15 mouse cellular contexts compared by ENCODE assay signal in genomic region chr15:25468478-25468877, GRCm38 (mm10).
"Had no signal": no experiment of that assay in that cellular context is flagged by ENCODE, and none has a peak within 500 bp of the region (broad histone marks: within the 10 kb centered on the region; RNA-seq: fewer than 3 reads in every experiment).

No protein-coding gene starts in this region.

- H3K9ac ChIP-seq: limb, embryonic 12.5 days; liver, embryonic 15.5 days had no signal

- H3K4me3 ChIP-seq: limb, embryonic 12.5 days; liver, embryonic 15.5 days; midbrain, embryonic 10.5 days had no signal

- ATAC-seq: intestine, postnatal 0 days; lung, postnatal 0 days; midbrain, embryonic 16.5 days had no signal

- H3K27ac ChIP-seq: limb, embryonic 12.5 days; liver, embryonic 15.5 days; midbrain, embryonic 10.5 days; stomach, postnatal 0 days had no signal

- H3K4me2 ChIP-seq: limb, embryonic 12.5 days; liver, embryonic 11.5 days; liver, embryonic 15.5 days had no signal

- DNase-seq: kidney, adult 8-10 months; kidney, postnatal 25 days; layer of hippocampus, adult 9-11 months; layer of hippocampus, postnatal 36 days; lung, adult 2 months; lung, postnatal 36 days; right cerebral cortex, postnatal 25 days had no signal

- H3K36me3 ChIP-seq: limb, embryonic 12.5 days; liver, embryonic 15.5 days; midbrain, embryonic 10.5 days had no signal

- H3K4me1 ChIP-seq: midbrain, embryonic 10.5 days had no signal

- H3K9me3 ChIP-seq: limb, embryonic 12.5 days; liver, embryonic 15.5 days; midbrain, embryonic 10.5 days had no signal

- H3K27me3 ChIP-seq: limb, embryonic 12.5 days; liver, embryonic 15.5 days had no signal
